Comparison of ENCODE assay signal across 19 mouse cellular contexts in genomic region chr19:30826106-30826505, GRCm38 (mm10).
DNase-seq lines count a peak whose midpoint lies in the region; ATAC-seq and TF ChIP-seq lines count a peak whose summit lies in the region.
"Had no signal": no experiment of that assay in that cellular context is flagged by ENCODE, and none has a peak within 500 bp of the region (broad histone marks: within the 10 kb centered on the region; RNA-seq: fewer than 3 reads in every experiment).

No protein-coding gene starts in this region.

- H3K9me3 ChIP-seq in kidney, embryonic 15.5 days (replicated peaks): no peaks in the 10 kb centered on the region
- no peaks in the 10 kb centered on the region for H3K9me3 ChIP-seq in intestine, postnatal 0 days (ENCODE audit: control insufficient read depth)
- H3K9me3 ChIP-seq in forebrain, embryonic 13.5 days (replicated peaks): no peaks in the 10 kb centered on the region
- H3K9me3 ChIP-seq: forebrain, embryonic 15.5 days; megakaryocyte, embryonic 14.5 days; neural tube, embryonic 12.5 days had no signal

- 0 out of 2 replicates have a peak, but pooled peaks cover 2% of the 10 kb centered on the region for H3K4me1 ChIP-seq in kidney, embryonic 15.5 days
- H3K4me1 ChIP-seq in intestine, postnatal 0 days (replicated peaks; ENCODE audit: control insufficient read depth, insufficient read depth, low read length): no peaks in the 10 kb centered on the region
- no peaks in the 10 kb centered on the region for H3K4me1 ChIP-seq in forebrain, embryonic 13.5 days
- H3K4me1 ChIP-seq: forebrain, embryonic 15.5 days; hindbrain, embryonic 15.5 days; neural tube, embryonic 12.5 days had no signal

- no peaks in the 10 kb centered on the region for H3K36me3 ChIP-seq in kidney, embryonic 15.5 days
- H3K36me3 ChIP-seq in intestine, postnatal 0 days (ENCODE audit: control insufficient read depth, insufficient read depth): no peaks in the 10 kb centered on the region
- H3K36me3 ChIP-seq in forebrain, embryonic 13.5 days (ENCODE audit: poor library complexity, severe bottlenecking): no peaks in the 10 kb centered on the region
- H3K36me3 ChIP-seq: forebrain, embryonic 15.5 days; neural tube, embryonic 12.5 days had no signal

- no peak overlapping the region for H3K27ac ChIP-seq in kidney, embryonic 15.5 days
- H3K27ac ChIP-seq in intestine, postnatal 0 days (ENCODE audit: low read depth, low read length): peak overlapping the region; percentile 66
- H3K27ac ChIP-seq in forebrain, embryonic 13.5 days: no peak overlapping the region
- H3K27ac ChIP-seq: forebrain, embryonic 15.5 days; heart, adult 2 months; hindbrain, embryonic 15.5 days; neural tube, embryonic 12.5 days had no signal

- H3K9ac ChIP-seq in kidney, embryonic 15.5 days: no peak overlapping the region
- H3K9ac ChIP-seq in intestine, postnatal 0 days (ENCODE audit: low read depth, low read length): no peak overlapping the region
- H3K9ac ChIP-seq in forebrain, embryonic 13.5 days: no peak overlapping the region
- H3K9ac ChIP-seq: forebrain, embryonic 15.5 days; hindbrain, embryonic 15.5 days; neural tube, embryonic 12.5 days had no signal

- no peak for ATAC-seq in kidney, embryonic 15.5 days (replicated peaks; ENCODE audit: low FRiP score)
- ATAC-seq in intestine, postnatal 0 days: peak; percentile 96
- ATAC-seq in forebrain, embryonic 13.5 days: no peak
- ATAC-seq: forebrain, embryonic 15.5 days had no signal

- no peak overlapping the region for H3K4me2 ChIP-seq in kidney, embryonic 15.5 days
- peak overlapping the region; percentile 48; the same call in 1 of the 2 replicates for H3K4me2 ChIP-seq in intestine, postnatal 0 days (replicated peaks; ENCODE audit: low read depth)
- H3K4me2 ChIP-seq in forebrain, embryonic 13.5 days: no peak overlapping the region
- H3K4me2 ChIP-seq: forebrain, embryonic 15.5 days; hindbrain, embryonic 15.5 days; neural tube, embryonic 12.5 days had no signal

- TF ChIP-seq CTCF in intestine, postnatal 0 days (IDR thresholded peaks at IDR 0.05; ENCODE audit: low read depth): no peak

- no peaks in the 10 kb centered on the region for H3K27me3 ChIP-seq in kidney, embryonic 15.5 days
- no peaks in the 10 kb centered on the region for H3K27me3 ChIP-seq in intestine, postnatal 0 days (replicated peaks; ENCODE audit: control insufficient read depth, insufficient read depth, low read length)
- H3K27me3 ChIP-seq in forebrain, embryonic 13.5 days: no peaks in the 10 kb centered on the region
- H3K27me3 ChIP-seq: forebrain, embryonic 15.5 days; hindbrain, embryonic 15.5 days; megakaryocyte, embryonic 14.5 days; neural tube, embryonic 12.5 days had no signal

- H3K4me3 ChIP-seq in kidney, embryonic 15.5 days (replicated peaks): no peak overlapping the region
- H3K4me3 ChIP-seq in intestine, postnatal 0 days (ENCODE audit: low read depth, low read length): no peak overlapping the region
- no peak overlapping the region for H3K4me3 ChIP-seq in forebrain, embryonic 13.5 days
- H3K4me3 ChIP-seq: erythroblast, embryonic 14.5 days; forebrain, embryonic 15.5 days; heart, adult 2 months; hindbrain, embryonic 15.5 days; megakaryocyte, embryonic 14.5 days; neural tube, embryonic 12.5 days had no signal

- DNase-seq in kidney, adult 11 months: peak; percentile 19
- peak; percentile 35 for DNase-seq in embryo, embryonic 10.5 days (ENCODE audit: low spot score)
- peak; percentile 57 for DNase-seq in large intestine, adult 2 months (ENCODE audit: low read depth, low spot score)
- DNase-seq in thymus, postnatal 36 days: no peak
- DNase-seq: cerebellum, adult 11 months; cerebellum, postnatal 14 days; heart, postnatal 10 days; lung, postnatal 10 days; spleen, adult 18-20 months; thymus, adult 18-20 months had no signal

- 24% methylated on average over 2 of the region's 2 CpGs for WGBS in kidney, embryonic 15.5 days
- 15% methylated on average over 2 of the region's 2 CpGs for WGBS in intestine, postnatal 0 days
- 23% methylated on average over 2 of the region's 2 CpGs for WGBS in large intestine, adult 2 months
- WGBS in forebrain, embryonic 13.5 days: 82% methylated on average over 2 of the region's 2 CpGs

Comparison
In these comparisons a context has a peak if more than half of its experiments do, and no peak if none do; other contexts are left out.
1. DNase-seq: peak in kidney, adult 11 months (single experiment), embryo, embryonic 10.5 days (single experiment) and large intestine, adult 2 months (single experiment); none in thymus, postnatal 36 days (0 of 2).